Mouse (Mus musculus): ENCODE measurements around the gene Bag6. TPM values are rescaled to one million over a fixed set of nuclear protein-coding genes. Genes with fewer than 3 reads are reported as not detected.
"Not testable (repeated sequence)": the region's sequence is repeated elsewhere in the genome, so short reads cannot be mapped to it uniquely, and the experiment has no call there.

Bag6 gene
- polyA plus RNA-seq, 1 experiment: 271 TPM

- Histone ChIP-seq H3K27me3 (ENCODE audit: control insufficient read depth, insufficient read depth, insufficient read length) (no peaks in the 10 kb centered on the region), H3K4me2 (ENCODE audit: low read depth) (no peak overlapping the region), H3K36me3 (ENCODE audit: control insufficient read depth, insufficient read depth) (peaks cover 6% of the 10 kb centered on the region), H3K79me2 (ENCODE audit: control insufficient read depth, insufficient read depth) (no peaks in the 10 kb centered on the region), H3ac (ENCODE audit: control insufficient read depth, insufficient read length) (no peak overlapping the region), H3K4me3 (no peak overlapping the region)
- TF ChIP-seq MAX (IDR thresholded peaks at IDR 0.05; ENCODE audit: low read depth) (no peak), USF1 (IDR thresholded peaks at IDR 0.05; ENCODE audit: low read depth) (no peak), TCF12 (IDR thresholded peaks at IDR 0.05; ENCODE audit: insufficient read depth, poor library complexity, severe bottlenecking) (no peak), POLR2AphosphoS2 (IDR thresholded peaks at IDR 0.05; ENCODE audit: insufficient read length, low read depth) (no peak), TCF3 (IDR thresholded peaks at IDR 0.05; ENCODE audit: insufficient read length, low read depth) (no peak), REST (IDR thresholded peaks at IDR 0.05; ENCODE audit: insufficient read depth, insufficient read length) (no peak), CEBPB (IDR thresholded peaks at IDR 0.05; ENCODE audit: insufficient read depth, poor library complexity, severe bottlenecking) (no peak), MYOG (IDR thresholded peaks at IDR 0.05; ENCODE audit: control insufficient read depth in 1 of 3, insufficient read depth in 1 of 3, insufficient read length in 2 of 3, low read depth in 2 of 3) (no peak), E2F4 (IDR thresholded peaks at IDR 0.05; ENCODE audit: insufficient read depth) (no peak), SRF (IDR thresholded peaks at IDR 0.05; ENCODE audit: control insufficient read depth, insufficient read length, low read depth) (no peak), POLR2A (IDR thresholded peaks at IDR 0.05; ENCODE audit: insufficient read length, low read depth) (no peak), MYOD1 (IDR thresholded peaks at IDR 0.05; ENCODE audit: control insufficient read depth in 1 of 3, insufficient read length in 2 of 3, low read depth in 2 of 3) (no peak)
Observed at GRCm38 (mm10) chr17:35111774-35112173, 23.2 kb upstream of the Bag6 start.

- peaks cover 10% of the 10 kb centered on the region for H3K79me2 ChIP-seq (ENCODE audit: control insufficient read depth, insufficient read depth)
- peaks cover 13% of the 10 kb centered on the region for H3K36me3 ChIP-seq (ENCODE audit: control insufficient read depth, insufficient read depth)
- no peak within 1 kb of the TSS for H3ac ChIP-seq (ENCODE audit: control insufficient read depth, insufficient read length)
- H3K4me3 ChIP-seq: no peak within 1 kb of the TSS
- peak; percentile 3 for TF ChIP-seq POLR2AphosphoS2 (IDR thresholded peaks at IDR 0.05; ENCODE audit: insufficient read length, low read depth)
- TF ChIP-seq REST (IDR thresholded peaks at IDR 0.05; ENCODE audit: insufficient read depth, insufficient read length): no peak
- TF ChIP-seq E2F4 (IDR thresholded peaks at IDR 0.05; ENCODE audit: insufficient read depth): no peak
- no peak for TF ChIP-seq USF1 (IDR thresholded peaks at IDR 0.05; ENCODE audit: low read depth)
- no peaks in the 10 kb centered on the region for H3K27me3 ChIP-seq (ENCODE audit: control insufficient read depth, insufficient read depth, insufficient read length)
- H3K4me2 ChIP-seq (ENCODE audit: low read depth): no peak within 1 kb of the TSS
Observed at GRCm38 (mm10) chr17:35115046-35116019, 19.6 kb upstream of the Bag6 start, which contains the start of gene Ly6g5b. Gene Ly6g5b (minus strand): TSS chr17:35115428.

GRCm38 (mm10) chr17:35120745-35121142 lies 14.2 kb upstream of the Bag6 start:
- peak overlapping the region; percentile 97 for H3K4me3 ChIP-seq
- TF ChIP-seq POLR2AphosphoS2 (IDR thresholded peaks at IDR 0.05; ENCODE audit: insufficient read length, low read depth) (no peak), CEBPB (IDR thresholded peaks at IDR 0.05; ENCODE audit: insufficient read depth, poor library complexity, severe bottlenecking) (no peak), MYOD1 (IDR thresholded peaks at IDR 0.05; ENCODE audit: control insufficient read depth in 1 of 3, insufficient read length in 2 of 3, low read depth in 2 of 3) (no peak), MAX (IDR thresholded peaks at IDR 0.05; ENCODE audit: low read depth) (no peak)
- peaks cover 7% of the 10 kb centered on the region for H3K36me3 ChIP-seq (ENCODE audit: control insufficient read depth, insufficient read depth)
- H3K27me3 ChIP-seq (ENCODE audit: control insufficient read depth, insufficient read depth, insufficient read length): no peaks in the 10 kb centered on the region
- peak overlapping the region; percentile 97 for H3K4me2 ChIP-seq (ENCODE audit: low read depth)
- H3K79me2 ChIP-seq (ENCODE audit: control insufficient read depth, insufficient read depth): peaks cover 30% of the 10 kb centered on the region
- H3ac ChIP-seq (ENCODE audit: control insufficient read depth, insufficient read length): peak overlapping the region; percentile 66

- H3K79me2 ChIP-seq (ENCODE audit: control insufficient read depth, insufficient read depth): peaks cover 30% of the 10 kb centered on the region
- H3K4me2 ChIP-seq (ENCODE audit: low read depth): peak within 1 kb of the TSS; percentile 97
- H3K4me3 ChIP-seq: peak within 1 kb of the TSS; percentile 97
- peaks cover 7% of the 10 kb centered on the region for H3K36me3 ChIP-seq (ENCODE audit: control insufficient read depth, insufficient read depth)
- no peaks in the 10 kb centered on the region for H3K27me3 ChIP-seq (ENCODE audit: control insufficient read depth, insufficient read depth, insufficient read length)
- peak within 1 kb of the TSS; percentile 66 for H3ac ChIP-seq (ENCODE audit: control insufficient read depth, insufficient read length)
- no peak for TF ChIP-seq E2F4 (IDR thresholded peaks at IDR 0.05; ENCODE audit: insufficient read depth)
- no peak for TF ChIP-seq USF1 (IDR thresholded peaks at IDR 0.05; ENCODE audit: low read depth)
- peak; percentile 38 for TF ChIP-seq SRF (IDR thresholded peaks at IDR 0.05; ENCODE audit: control insufficient read depth, insufficient read length, low read depth)
- no peak for TF ChIP-seq MAX (IDR thresholded peaks at IDR 0.05; ENCODE audit: low read depth)
- peak; percentile 41 for TF ChIP-seq POLR2AphosphoS2 (IDR thresholded peaks at IDR 0.05; ENCODE audit: insufficient read length, low read depth)
- no peak for TF ChIP-seq REST (IDR thresholded peaks at IDR 0.05; ENCODE audit: insufficient read depth, insufficient read length)
- peak; percentile 51 for TF ChIP-seq POLR2A (IDR thresholded peaks at IDR 0.05; ENCODE audit: insufficient read length, low read depth)
- no peak for TF ChIP-seq TCF3 (IDR thresholded peaks at IDR 0.05; ENCODE audit: insufficient read length, low read depth)
Observed at GRCm38 (mm10) chr17:35121143-35121799, 13.7 kb upstream of the Bag6 start, which contains the start of gene Gpank1. Gene Gpank1 (plus strand): TSS chr17:35121455.

GRCm38 (mm10) chr17:35121871-35122303 lies 13.1 kb upstream of the Bag6 start, which contains the start of gene Csnk2b:
Gene Csnk2b (minus strand): TSS chr17:35122053.
- H3K4me3 ChIP-seq: peak within 1 kb of the TSS; percentile 97
- TF ChIP-seq TCF12 (IDR thresholded peaks at IDR 0.05; ENCODE audit: insufficient read depth, poor library complexity, severe bottlenecking): no peak
- TF ChIP-seq E2F4 (IDR thresholded peaks at IDR 0.05; ENCODE audit: insufficient read depth): peak; percentile 74

GRCm38 (mm10) chr17:35123287-35123686 lies 11.7 kb upstream of the Bag6 start:
- H3K4me2 ChIP-seq (ENCODE audit: low read depth); H3K36me3 ChIP-seq (ENCODE audit: control insufficient read depth, insufficient read depth); H3K27me3 ChIP-seq (ENCODE audit: control insufficient read depth, insufficient read depth, insufficient read length); H3K4me3 ChIP-seq; H3ac ChIP-seq (ENCODE audit: control insufficient read depth, insufficient read length): not testable (repeated sequence)
- peaks cover 50% of the 10 kb centered on the region for H3K79me2 ChIP-seq (ENCODE audit: control insufficient read depth, insufficient read depth)

More at GRCm38 (mm10) chr17:35121871-35122303, 13.1 kb upstream of the Bag6 start, which contains the start of gene Csnk2b:
- H3K4me2 ChIP-seq (ENCODE audit: low read depth): peak within 1 kb of the TSS; percentile 97
- H3ac ChIP-seq (ENCODE audit: control insufficient read depth, insufficient read length): peak within 1 kb of the TSS; percentile 66
- H3K36me3 ChIP-seq (ENCODE audit: control insufficient read depth, insufficient read depth): peaks cover 7% of the 10 kb centered on the region
- H3K79me2 ChIP-seq (ENCODE audit: control insufficient read depth, insufficient read depth): peaks cover 36% of the 10 kb centered on the region
- no peaks in the 10 kb centered on the region for H3K27me3 ChIP-seq (ENCODE audit: control insufficient read depth, insufficient read depth, insufficient read length)

GRCm38 (mm10) chr17:35124261-35124896 lies 10.6 kb upstream of the Bag6 start:
- peaks cover 52% of the 10 kb centered on the region for H3K79me2 ChIP-seq (ENCODE audit: control insufficient read depth, insufficient read depth)
- H3K4me3 ChIP-seq; H3K27me3 ChIP-seq (ENCODE audit: control insufficient read depth, insufficient read depth, insufficient read length); H3ac ChIP-seq (ENCODE audit: control insufficient read depth, insufficient read length); H3K36me3 ChIP-seq (ENCODE audit: control insufficient read depth, insufficient read depth); H3K4me2 ChIP-seq (ENCODE audit: low read depth): not testable (repeated sequence)

Data from myocyte (in vitro differentiated cells).